Mouse (Mus musculus): ENCODE results near the gene Usp12.
"Not testable (repeated sequence)": the region's sequence is repeated elsewhere in the genome, so short reads cannot be mapped to it uniquely, and the experiment has no call there.

The Usp12 gene

DNA sequence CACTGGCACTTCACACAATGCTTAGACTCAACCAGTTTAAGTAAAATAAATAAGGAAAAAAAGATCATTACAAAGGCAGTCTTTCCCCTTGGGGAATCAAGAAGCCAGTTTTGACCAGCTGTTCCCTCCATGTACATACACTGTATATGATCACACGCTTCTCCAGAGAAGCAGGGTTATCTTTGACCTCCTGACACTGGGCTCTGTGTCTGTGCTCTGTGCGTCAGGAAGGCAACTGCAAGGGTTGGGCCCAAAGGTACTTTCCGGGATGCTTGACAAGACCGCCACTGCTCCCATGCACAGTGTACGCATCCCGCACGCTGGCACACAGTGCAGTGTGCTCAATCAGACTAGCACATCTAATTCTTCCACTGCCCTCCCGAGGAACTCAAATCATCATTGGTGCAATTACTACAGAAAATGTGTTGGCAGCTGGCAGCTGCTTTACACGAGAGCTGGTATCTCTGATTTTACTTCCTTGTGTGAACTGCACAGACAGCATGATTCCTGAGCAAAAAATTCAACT is 57.8 kb downstream of the Usp12 start:
- DNase-seq (ENCODE audit: low read depth), result no peak

- DNase-seq (ENCODE audit: low read depth), result no peak
Measured at GRCm38 (mm10) chr5:146736348-146736747, 58.5 kb downstream of the Usp12 start.

DNA sequence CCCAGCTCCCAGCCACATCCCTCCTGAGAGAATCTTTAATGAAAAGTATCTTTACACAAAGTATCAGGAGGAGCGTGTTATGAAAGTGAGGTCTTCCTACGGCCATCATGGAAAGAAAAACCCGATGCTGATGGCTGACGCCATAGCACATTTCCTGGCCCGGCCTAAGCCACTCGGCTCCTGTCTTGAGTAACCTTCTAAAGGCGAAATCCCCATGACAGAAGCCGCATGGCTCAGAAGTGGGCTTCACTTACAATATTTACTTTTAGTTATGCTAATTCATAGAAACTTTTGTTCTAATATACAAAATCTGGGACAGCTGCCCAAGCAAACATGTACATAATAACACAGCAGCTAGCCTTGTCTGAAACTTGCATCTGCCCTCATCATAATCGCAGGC is 59.8 kb downstream of the Usp12 start:
- not testable (repeated sequence) for DNase-seq (ENCODE audit: low read depth)

GRCm38 (mm10) chr5:146733888-146734640 is 60.7 kb downstream of the Usp12 start:
- DNase-seq (ENCODE audit: low read depth), result no peak

DNA sequence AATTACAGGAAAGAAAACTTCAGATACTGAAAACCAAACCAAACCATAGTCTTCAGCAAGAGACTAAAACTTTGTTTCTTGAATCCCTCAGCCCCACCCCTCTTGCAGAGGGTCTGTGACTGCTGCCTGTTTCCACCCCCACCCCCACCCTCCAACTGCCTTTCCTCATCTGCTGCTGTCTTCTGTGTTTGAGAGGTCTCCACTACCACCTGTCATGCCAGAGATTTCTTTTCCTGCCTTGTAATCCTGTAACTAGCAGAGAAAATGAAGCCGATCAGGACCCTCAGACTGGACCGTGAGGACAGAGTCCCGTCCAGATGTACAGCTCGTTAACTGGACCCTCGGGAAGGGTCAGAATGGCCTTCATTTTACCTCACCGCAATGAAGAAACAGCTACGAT is 61.4 kb downstream of the Usp12 start:
- DNase-seq (ENCODE audit: low read depth), result no peak

GRCm38 (mm10) chr5:146727006-146727405 is 67.8 kb downstream of the Usp12 start:
- DNase-seq (ENCODE audit: low read depth), result no peak

- DNase-seq (ENCODE audit: low read depth), result no peak
Measured at GRCm38 (mm10) chr5:146724956-146725355, 69.8 kb downstream of the Usp12 start.

DNA sequence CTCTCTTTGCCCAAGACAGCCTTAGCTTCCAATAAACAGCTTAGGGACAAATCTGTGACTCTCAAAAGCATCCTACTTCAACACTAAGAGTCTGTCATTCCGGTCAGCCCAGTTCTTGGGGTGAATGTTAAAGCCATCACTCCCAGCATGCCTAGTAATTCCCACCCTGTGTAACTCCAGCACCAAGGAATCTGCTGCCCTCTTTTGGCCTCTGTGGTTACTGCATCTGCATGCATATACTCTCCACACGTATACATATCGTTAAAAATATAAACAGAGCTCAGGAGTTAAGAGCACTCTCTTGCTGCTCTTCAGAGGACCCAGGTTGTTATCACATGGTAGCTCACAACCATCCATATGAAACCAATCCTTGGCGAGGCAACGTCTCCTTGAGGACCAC is 71.4 kb downstream of the Usp12 start:
- no peak for DNase-seq (ENCODE audit: low read depth)

- DNase-seq (ENCODE audit: low read depth), result no peak
Measured at GRCm38 (mm10) chr5:146722226-146722625, 72.6 kb downstream of the Usp12 start.

- DNase-seq (ENCODE audit: low read depth), result no peak
Measured at GRCm38 (mm10) chr5:146719584-146720356, 75.0 kb downstream of the Usp12 start.

- DNase-seq (ENCODE audit: low read depth), result no peak
Measured at GRCm38 (mm10) chr5:146713836-146714235, 81.0 kb downstream of the Usp12 start.

- no peak for DNase-seq (ENCODE audit: low read depth)
Measured at GRCm38 (mm10) chr5:146713088-146713487, 81.7 kb downstream of the Usp12 start.

- DNase-seq (ENCODE audit: low read depth), result no peak
Measured at GRCm38 (mm10) chr5:146712282-146712918, 82.4 kb downstream of the Usp12 start.

DNA sequence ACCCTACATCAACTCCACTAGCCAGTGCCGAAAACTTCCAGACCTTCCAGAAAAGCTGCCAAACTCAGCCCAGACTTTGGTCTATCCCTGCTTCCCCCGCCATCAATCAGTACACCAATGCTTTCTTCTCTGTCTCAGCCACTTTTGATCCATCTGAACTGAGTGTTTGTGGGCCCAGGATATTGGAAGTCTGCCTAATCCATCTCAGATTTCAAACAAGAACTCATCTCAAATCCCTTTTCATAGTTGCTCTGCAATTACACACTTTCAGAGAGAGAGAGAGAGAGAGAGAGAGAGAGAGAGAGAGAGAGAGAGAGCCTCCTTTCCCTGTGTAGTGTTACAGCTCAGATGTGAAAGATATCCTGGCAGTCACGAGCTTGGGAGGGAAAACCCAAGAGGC is 85.4 kb downstream of the Usp12 start:
- no peak for DNase-seq (ENCODE audit: low read depth)

- peak; percentile 94 for DNase-seq (ENCODE audit: low read depth)
Measured at GRCm38 (mm10) chr5:146705815-146706408, 88.9 kb downstream of the Usp12 start.

- DNase-seq (ENCODE audit: low read depth), result no peak
Measured at GRCm38 (mm10) chr5:146705411-146705810, 89.4 kb downstream of the Usp12 start.

GRCm38 (mm10) chr5:146704241-146704640 is 90.6 kb downstream of the Usp12 start:
- DNase-seq (ENCODE audit: low read depth), result no peak

- DNase-seq (ENCODE audit: low read depth), result peak; percentile 85
Measured at GRCm38 (mm10) chr5:146703710-146704121, 91.1 kb downstream of the Usp12 start.

GRCm38 (mm10) chr5:146700099-146700498 is 94.7 kb downstream of the Usp12 start:
- DNase-seq (ENCODE audit: low read depth), result no peak

DNA sequence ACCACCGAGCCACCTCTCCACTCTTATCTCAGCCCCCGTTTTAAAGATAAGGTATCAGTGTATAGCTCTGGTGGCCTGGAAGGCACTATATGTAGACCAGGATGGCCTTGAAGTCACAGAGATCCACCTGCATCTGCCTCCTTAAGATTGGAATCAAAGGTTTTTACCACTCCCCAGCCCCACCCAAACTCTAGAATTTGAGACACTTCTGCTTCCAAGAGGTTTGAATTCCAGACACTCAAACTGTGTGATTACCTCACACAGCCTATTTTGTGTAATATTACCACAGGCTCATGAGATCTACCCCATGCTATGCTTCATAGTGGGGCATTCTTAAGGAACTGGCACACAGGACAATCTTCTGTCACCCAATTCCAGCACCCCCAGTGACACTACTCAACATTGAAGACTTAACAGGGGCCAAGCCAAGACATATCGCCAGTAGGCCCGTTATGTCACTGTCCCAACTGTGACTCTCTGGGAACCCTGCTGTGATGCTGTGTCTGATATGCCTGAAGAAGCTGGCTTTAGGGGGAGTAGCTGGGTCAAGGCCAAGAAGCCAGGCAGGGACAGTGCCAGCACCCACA is 95.3 kb downstream of the Usp12 start:
- no peak for DNase-seq (ENCODE audit: low read depth)

- no peak for DNase-seq (ENCODE audit: low read depth)
Measured at GRCm38 (mm10) chr5:146695543-146695942, 99.3 kb downstream of the Usp12 start.

DNA sequence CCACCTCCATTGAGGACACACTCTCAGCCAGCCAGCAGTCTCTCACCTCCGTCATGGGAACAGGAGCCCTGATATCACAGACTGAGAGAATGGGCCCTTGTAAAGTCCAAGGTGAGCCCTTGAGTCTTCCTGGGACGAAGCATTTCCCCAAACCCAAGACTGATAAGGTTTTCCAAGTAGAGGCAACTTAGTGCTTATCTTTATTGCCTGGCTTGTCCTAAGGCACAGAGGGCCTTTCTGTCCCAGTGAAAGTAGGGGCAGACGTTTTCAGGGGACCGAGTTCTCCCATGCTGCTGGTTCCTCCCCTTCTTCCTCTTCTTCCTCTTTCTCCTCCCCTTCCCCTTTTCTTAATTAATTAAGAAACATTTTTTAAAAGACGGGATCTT is 101.8 kb downstream of the Usp12 start:
- peak; percentile 68 for DNase-seq (ENCODE audit: low read depth)

Measured in c-Kit-positive CD71-positive TER-119-negative erythroid progenitor cells, embryonic 14.5 days (primary cell).